Mouse (Mus musculus) lung, adult 2 months (tissue): ENCODE measurements around the gene Vsig10.

Experiments
- CTCF ChIP-seq: fragments of 200-500 bp; IDR thresholded peaks from 2 replicates; pipeline ENCODE4 v1.5.1; 2011; ENCODE audit warnings: mild to moderate bottlenecking, low read length, control low read depth; ENCODE audit not compliant: insufficient read depth
- POLR2A ChIP-seq: fragments of 200-500 bp; IDR thresholded peaks from 2 replicates; pipeline ENCODE4 v1.6.1; 2011; ENCODE audit warnings: low read depth, mild to moderate bottlenecking, control low read depth, low read length, borderline replicate concordance; ENCODE audit errors: extremely low read depth

GRCm38 (mm10) chr5:117345432-117345976 is 26.6 kb downstream of the Vsig10 start:
- TF ChIP-seq POLR2A (no peak), CTCF (no peak)
